Mouse (Mus musculus) G1E (cell line): Measurements from ENCODE around the gene Ipo5.

Experiments
- CTCF ChIP-seq: IDR thresholded peaks from 2 replicates; pipeline ENCODE4 v1.5.1; 2012; ENCODE audit warnings: low read depth, low read length, inconsistent platforms, mixed read lengths
- GATA1 ChIP-seq: IDR thresholded peaks from 2 replicates; pipeline ENCODE4 v1.6.1; 2012; ENCODE audit warnings: borderline replicate concordance, low read length, inconsistent platforms, mixed read lengths
- TAL1 ChIP-seq: conservative IDR thresholded peaks from 2 replicates; pipeline ENCODE4 v1.6.1; 2012; ENCODE audit warnings: low read depth, low read length, inconsistent platforms, mixed read lengths

DNA sequence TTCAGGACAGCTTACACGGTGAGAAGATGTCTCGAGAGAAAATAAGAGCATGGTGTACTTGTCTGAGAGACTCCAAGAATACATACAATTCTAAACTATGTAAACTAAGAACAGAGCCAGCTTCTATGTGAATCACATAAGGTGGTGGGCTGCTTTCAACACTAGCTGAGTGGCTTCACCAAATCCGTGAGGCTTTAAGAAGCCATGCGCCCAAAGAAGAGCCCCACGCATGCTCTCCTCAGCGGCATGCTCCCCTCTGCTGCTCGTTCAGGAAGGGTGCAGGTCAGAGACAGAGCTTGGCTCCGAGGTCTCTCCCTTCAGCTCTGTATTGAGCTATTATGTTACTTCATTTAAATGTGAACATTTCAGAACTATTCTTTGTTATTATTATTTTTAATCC is 18.7 kb upstream of the Ipo5 start:
- TF ChIP-seq CTCF (no peak), GATA1 (no peak), TAL1 (no peak)
